Mouse (Mus musculus) left cerebral cortex, adult 18-20 months (tissue): ENCODE results near the gene Sapcd2. TPM values are rescaled to one million over a fixed set of nuclear protein-coding genes. Genes with fewer than 3 reads are reported as not detected.

ENCODE experiments used
- DNase-seq, 2 experiments: peaks; one replicate each; pipeline ENCODE4 v3.0.0; 2021 to 2022; ENCODE audit warnings: low spot score in 2 of 2, mixed read lengths in 1 of 2
- total RNA-seq, 2 experiments: library from RNA; stranded (reverse); gene quantifications; 2 replicates each; pipeline ENCODE4 v1.2.3; 2021

Sapcd2 gene
- total RNA-seq, 2 experiments from 2014 or later: 1.4 to 1.8 TPM

DNA sequence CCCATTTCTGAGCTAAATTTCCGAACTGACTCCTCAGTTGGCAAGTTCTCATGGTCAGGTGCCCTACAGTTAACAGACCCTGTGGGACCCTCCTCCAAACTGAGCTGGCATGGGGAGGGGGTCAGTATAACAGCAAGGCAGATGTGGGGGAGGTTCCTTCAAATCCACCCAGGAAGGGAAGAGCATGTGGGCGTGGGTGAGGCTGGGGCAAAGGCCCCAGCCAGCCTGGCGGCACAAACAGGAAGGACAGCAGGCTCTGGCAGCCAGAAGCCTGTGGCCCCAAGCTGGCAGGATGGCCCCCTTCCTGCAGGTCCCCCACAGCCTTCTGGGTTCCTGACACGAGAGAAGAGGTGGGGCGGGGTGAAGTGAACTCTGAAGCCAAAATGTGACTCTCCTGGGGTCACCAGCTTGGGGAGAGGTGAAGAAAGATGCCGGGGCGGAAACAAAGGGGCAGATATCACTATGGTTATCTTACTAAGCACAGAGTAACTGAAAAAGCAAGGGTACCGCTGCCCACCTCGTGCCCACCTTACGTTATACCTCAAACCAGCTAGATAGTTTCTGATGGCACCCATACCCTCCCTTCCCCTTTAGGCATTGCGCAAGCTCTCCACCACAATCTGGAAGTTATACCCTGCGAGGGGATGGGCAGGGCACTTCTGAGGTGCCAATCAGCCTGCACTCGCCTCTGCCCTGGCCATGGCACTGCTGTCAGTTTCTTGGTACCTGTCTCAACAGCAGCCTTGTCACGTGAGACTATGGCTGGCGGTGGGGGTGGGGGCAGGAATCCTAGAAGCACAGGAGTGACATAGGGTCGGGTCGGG, 50.7 kb downstream of the Sapcd2 start, which contains the start of gene Fut7:
Fut7 (plus strand) TSS at position 681 of the 824 bp plus-strand sequence.
- DNase-seq: no peak

DNA sequence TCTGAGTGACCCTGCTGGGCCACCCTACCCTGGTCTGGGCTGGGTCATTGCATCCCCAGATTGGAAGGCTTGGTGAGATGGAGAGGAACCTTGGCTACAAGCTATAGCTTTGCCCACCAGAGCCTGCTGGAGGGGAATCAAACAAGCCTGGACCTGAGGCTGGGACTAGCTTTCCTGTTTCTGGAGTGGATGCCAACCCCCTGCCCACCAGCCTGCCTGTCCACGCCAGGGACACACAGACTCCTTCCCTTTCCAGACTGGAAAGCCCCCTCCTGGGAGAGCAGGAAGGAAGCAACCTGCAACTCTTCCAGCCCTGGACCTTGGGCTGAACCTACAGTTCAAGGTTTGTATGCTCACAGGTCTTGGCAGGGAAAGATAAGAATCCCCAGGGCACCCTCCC, 51.5 kb downstream of the Sapcd2 start:
- no peak for DNase-seq

DNA sequence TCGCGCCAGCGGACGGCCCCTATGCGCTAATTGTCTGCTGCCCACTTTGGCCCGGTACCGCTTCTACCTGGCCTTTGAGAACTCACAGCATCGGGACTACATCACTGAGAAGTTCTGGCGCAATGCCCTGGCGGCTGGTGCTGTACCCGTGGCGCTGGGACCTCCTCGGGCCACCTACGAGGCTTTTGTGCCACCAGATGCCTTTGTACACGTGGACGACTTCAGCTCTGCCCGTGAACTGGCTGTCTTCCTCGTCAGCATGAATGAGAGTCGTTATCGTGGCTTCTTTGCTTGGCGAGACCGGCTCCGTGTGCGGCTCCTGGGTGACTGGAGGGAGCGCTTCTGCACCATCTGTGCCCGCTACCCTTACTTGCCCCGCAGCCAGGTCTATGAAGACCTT, 53.4 kb downstream of the Sapcd2 start:
- DNase-seq: no peak

DNA sequence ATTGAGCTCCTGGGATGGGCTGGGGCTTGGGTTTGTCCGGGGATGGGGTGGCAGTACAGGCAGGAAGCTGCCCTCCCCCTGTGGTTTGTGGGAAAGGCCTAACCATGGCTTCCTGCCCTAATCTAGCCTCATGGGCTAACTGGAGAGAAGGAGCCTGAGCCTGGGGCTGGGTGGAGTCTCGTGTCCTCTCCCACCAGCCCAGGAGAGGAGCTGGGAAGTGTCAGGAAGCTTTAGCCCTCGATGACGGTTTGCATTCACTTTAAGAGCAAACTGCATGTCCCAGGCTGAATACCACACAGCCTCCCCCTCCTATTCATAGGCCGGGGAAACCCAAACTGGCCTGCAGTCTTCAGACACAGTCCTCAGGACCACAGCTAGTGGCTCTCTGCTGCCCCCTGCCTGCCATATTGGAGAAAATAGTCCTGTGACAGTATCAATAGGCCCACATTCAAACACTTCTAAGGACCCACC, 54.6 kb downstream of the Sapcd2 start:
- peak; percentile 64 to 72 for DNase-seq

DNA sequence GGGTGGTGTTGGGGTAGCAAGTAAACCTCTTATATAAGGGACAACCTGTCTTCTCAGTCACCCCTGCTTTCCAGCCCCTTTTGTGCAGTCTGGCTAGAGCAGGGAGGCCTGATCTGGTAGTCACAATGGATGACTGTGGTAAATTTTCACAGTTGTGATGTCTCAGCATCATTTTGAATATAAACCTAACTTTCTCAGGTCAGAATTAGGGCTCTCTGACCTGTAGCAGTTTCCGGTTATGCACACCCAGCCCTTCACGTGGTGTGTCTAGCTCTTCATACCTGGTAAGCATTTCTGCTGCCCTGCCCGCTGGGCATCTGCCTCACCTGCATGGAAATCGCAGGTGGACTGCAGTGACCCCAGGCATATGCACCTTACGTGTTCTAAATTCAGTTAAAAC, 55.1 kb downstream of the Sapcd2 start:
- no peak for DNase-seq

Other genes with a start within 250 kb of the Sapcd2 start
- gene Nrarp, start 191.6 kb upstream of the Sapcd2 start, total RNA-seq: 10 to 100 TPM; 19.2 to 23.9 TPM
- gene Tor4a, start 175.4 kb upstream of the Sapcd2 start, total RNA-seq: 1 to 10 TPM; 2.2 to 2.5 TPM
- 10 to 100 TPM; 62.1 to 68.6 TPM for gene Nelfb, start 160.8 kb upstream of the Sapcd2 start, total RNA-seq
- gene Stpg3, start 157.7 kb upstream of the Sapcd2 start, total RNA-seq: under 1 TPM; 0.37 to 0.40 TPM
- not detected for gene Fam166a, start 153.6 kb upstream of the Sapcd2 start, total RNA-seq
- gene Tubb4b, start 147.6 kb upstream of the Sapcd2 start, total RNA-seq: 100 to 1,000 TPM; 358 to 360 TPM
- gene Slc34a3, start 138.0 kb upstream of the Sapcd2 start, total RNA-seq: not detected
- not detected for gene Rnf224, start 135.5 kb upstream of the Sapcd2 start, total RNA-seq
- gene Rnf208, start 130.1 kb upstream of the Sapcd2 start, total RNA-seq: 100 to 1,000 TPM; 252 to 262 TPM
- not detected for gene Cysrt1, start 129.9 kb upstream of the Sapcd2 start, total RNA-seq
- gene AL732309.1, start 125.5 kb upstream of the Sapcd2 start, total RNA-seq: 1 to 10 TPM; 1.4 to 4.1 TPM
- gene Tmem203, start 116.9 kb upstream of the Sapcd2 start, total RNA-seq: 10 to 100 TPM; 31.8 to 37.8 TPM
- 10 to 100 TPM; 13.7 to 17.9 TPM for gene Tprn, start 109.7 kb upstream of the Sapcd2 start, total RNA-seq
- gene Ssna1, start 99.9 kb upstream of the Sapcd2 start, total RNA-seq: 10 to 100 TPM; 57.6 to 70.5 TPM
- gene Anapc2, start 99.8 kb upstream of the Sapcd2 start, total RNA-seq: 10 to 100 TPM; 87.1 to 87.2 TPM
- not detected for gene Tmem210, start 84.2 kb upstream of the Sapcd2 start, total RNA-seq
- gene Lrrc26, start 82.4 kb upstream of the Sapcd2 start, total RNA-seq: not detected
- 100 to 1,000 TPM; 393 to 402 TPM for gene Grin1, start 53.1 kb upstream of the Sapcd2 start, total RNA-seq
- 10 to 100 TPM; 62.1 to 62.2 TPM for gene Man1b1, start 40.0 kb upstream of the Sapcd2 start, total RNA-seq
- 10 to 100 TPM; 30.4 to 38.7 TPM for gene Dpp7, start 16.0 kb upstream of the Sapcd2 start, total RNA-seq
- gene Uap1l1, start 6.6 kb upstream of the Sapcd2 start, total RNA-seq: 10 to 100 TPM; 17.3 to 21.6 TPM
- gene Entpd2, start 23.6 kb downstream of the Sapcd2 start, total RNA-seq: 10 to 100 TPM; 13.6 to 13.8 TPM
- gene Npdc1, start 27.0 kb downstream of the Sapcd2 start, total RNA-seq: 100 to 1,000 TPM; 328 to 341 TPM
- gene Fut7, start 50.9 kb downstream of the Sapcd2 start, total RNA-seq: under 1 TPM; 0.21 to 0.56 TPM
- 100 to 1,000 TPM; 155 to 165 TPM for gene Abca2, start 56.4 kb downstream of the Sapcd2 start, total RNA-seq
- gene Clic3, start 84.5 kb downstream of the Sapcd2 start, total RNA-seq: 1 to 10 TPM in 1 of 2 experiments, not detected in 1; 1.5 TPM
- 10 to 100 TPM; 64.5 to 69.1 TPM for gene Paxx, start 88.8 kb downstream of the Sapcd2 start, total RNA-seq
- gene Ptgds, start 97.7 kb downstream of the Sapcd2 start, total RNA-seq: 1,000 to 10,000 TPM; 2,769 to 3,095 TPM
- gene Lcn12, start 121.6 kb downstream of the Sapcd2 start, total RNA-seq: not detected
- 100 to 1,000 TPM; 105 to 114 TPM for gene Fbxw5, start 128.4 kb downstream of the Sapcd2 start, total RNA-seq
- under 1 TPM; 0.52 to 0.74 TPM for gene C8g, start 129.4 kb downstream of the Sapcd2 start, total RNA-seq
- gene Traf2, start 174.6 kb downstream of the Sapcd2 start, total RNA-seq: 10 to 100 TPM; 11.6 to 11.9 TPM
- 100 to 1,000 TPM; 199 to 203 TPM for gene Edf1, start 185.5 kb downstream of the Sapcd2 start, total RNA-seq
- 1 to 10 TPM; 1.1 to 1.3 TPM for gene Mamdc4, start 202.5 kb downstream of the Sapcd2 start, total RNA-seq
- 10 to 100 TPM; 60.3 to 63.0 TPM for gene Phpt1, start 202.9 kb downstream of the Sapcd2 start, total RNA-seq
- 10 to 100 TPM; 85.6 to 86.3 TPM for gene Ajm1, start 209.4 kb downstream of the Sapcd2 start, total RNA-seq
- 100 to 1,000 TPM; 146 to 150 TPM for gene Rabl6, start 236.2 kb downstream of the Sapcd2 start, total RNA-seq
- gene Ccdc183, start 245.4 kb downstream of the Sapcd2 start, total RNA-seq: not detected
- gene Tmem141, start 249.7 kb downstream of the Sapcd2 start, total RNA-seq: 10 to 100 TPM; 21.7 to 23.1 TPM